Mouse (Mus musculus) thymus, adult 2 months (tissue): Measurements from ENCODE around the gene Rcc2.

Source experiments
- CTCF ChIP-seq: fragments of 200-500 bp; IDR thresholded peaks from 2 replicates; pipeline ENCODE4 v1.5.1; 2012; ENCODE audit warnings: mild to moderate bottlenecking, control low read depth, low read length, moderate library complexity, borderline replicate concordance; ENCODE audit not compliant: control insufficient read depth, poor library complexity, insufficient read depth; ENCODE audit errors: extremely low read depth
- POLR2A ChIP-seq: fragments of 200-500 bp; IDR thresholded peaks from 2 replicates; pipeline ENCODE4 v1.6.1; 2012; ENCODE audit warnings: mild to moderate bottlenecking, low read length, control low read depth, moderate library complexity; ENCODE audit not compliant: control insufficient read depth, poor library complexity, insufficient read depth; ENCODE audit errors: extremely low read depth

GRCm38 (mm10) chr4:140716994-140717393 is 16.7 kb downstream of the Rcc2 start:
- TF ChIP-seq CTCF (no peak), POLR2A (no peak)
